Mouse (Mus musculus) c-Kit-positive CD71-positive TER-119-positive erythroid progenitor cells, embryonic 14.5 days (primary cell): ENCODE measurements around the gene Tbl1xr1.
A peak's percentile ranks its signal among the peaks of the same experiment; 100 is the strongest.

Experiments used
- DNase-seq: peaks from one replicate; pipeline ENCODE4 v3.0.0-alpha.2; 2013; ENCODE audit warnings: low spot score

Tbl1xr1 gene

GRCm38 (mm10) chr3:22076561-22076935, at the start of gene Tbl1xr1:
Tbl1xr1 (plus strand) TSS chr3:22076652.
- peak; percentile 48 for DNase-seq

DNA sequence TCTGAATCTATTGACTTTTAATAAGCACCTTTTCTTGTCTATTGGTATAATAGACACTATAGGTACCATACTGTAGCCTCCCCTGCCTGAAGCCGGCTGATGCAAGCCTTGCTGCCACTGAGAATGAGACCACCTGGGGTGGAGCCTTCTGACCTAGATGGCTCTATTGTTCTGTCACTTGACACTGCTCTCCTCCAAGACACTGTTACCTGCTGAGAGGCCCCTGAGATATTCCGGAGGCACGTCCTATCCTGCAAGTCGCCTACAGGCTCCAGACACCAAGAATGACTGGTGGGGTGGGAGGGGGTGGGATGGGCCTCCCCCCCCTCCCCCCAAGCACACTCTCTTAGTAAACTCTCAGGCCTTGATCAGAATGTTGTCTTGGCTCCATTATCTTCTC, 38.4 kb upstream of the Tbl1xr1 start:
- DNase-seq, result no peak

DNA sequence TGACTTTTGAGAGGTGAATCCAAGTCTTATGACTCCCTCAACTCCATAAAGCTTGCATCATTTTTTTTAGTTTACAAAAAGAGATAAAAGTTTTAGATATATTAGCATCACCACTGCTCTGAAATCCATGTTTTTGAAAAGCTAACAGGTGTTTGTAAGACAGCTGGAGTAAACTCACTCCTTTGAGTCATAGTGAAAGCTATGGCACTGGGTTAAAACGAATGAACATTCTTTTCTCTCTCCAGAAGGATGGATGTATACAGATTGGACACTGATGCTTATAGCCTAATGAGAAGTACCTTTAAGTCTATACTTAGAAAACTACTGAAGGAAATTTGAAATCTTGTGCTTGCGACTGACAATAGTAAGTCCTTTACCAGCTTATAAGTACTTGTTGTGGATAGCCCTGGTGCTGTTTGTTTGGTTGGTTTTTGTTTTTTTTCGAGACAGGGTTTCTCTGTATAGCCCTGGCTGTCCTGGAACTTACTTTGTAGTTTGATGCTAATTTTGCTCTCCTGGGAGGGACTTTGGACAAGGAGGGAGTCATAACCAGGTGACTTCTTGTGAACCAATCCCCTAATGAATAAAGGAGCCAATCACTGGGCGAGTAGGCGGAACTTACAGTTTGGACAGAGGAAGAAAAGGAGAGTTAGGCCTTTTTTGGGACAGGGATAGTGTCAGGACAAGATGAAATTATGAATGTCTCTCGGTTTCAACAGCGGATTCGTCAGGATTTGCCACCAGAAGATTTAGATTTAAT, 37.2 kb upstream of the Tbl1xr1 start:
- DNase-seq, result no peak

- DNase-seq, result no peak
Measured at GRCm38 (mm10) chr3:22040627-22041026, 35.8 kb upstream of the Tbl1xr1 start.

GRCm38 (mm10) chr3:22047203-22047602, 29.2 kb upstream of the Tbl1xr1 start:
- DNase-seq, result no peak

DNA sequence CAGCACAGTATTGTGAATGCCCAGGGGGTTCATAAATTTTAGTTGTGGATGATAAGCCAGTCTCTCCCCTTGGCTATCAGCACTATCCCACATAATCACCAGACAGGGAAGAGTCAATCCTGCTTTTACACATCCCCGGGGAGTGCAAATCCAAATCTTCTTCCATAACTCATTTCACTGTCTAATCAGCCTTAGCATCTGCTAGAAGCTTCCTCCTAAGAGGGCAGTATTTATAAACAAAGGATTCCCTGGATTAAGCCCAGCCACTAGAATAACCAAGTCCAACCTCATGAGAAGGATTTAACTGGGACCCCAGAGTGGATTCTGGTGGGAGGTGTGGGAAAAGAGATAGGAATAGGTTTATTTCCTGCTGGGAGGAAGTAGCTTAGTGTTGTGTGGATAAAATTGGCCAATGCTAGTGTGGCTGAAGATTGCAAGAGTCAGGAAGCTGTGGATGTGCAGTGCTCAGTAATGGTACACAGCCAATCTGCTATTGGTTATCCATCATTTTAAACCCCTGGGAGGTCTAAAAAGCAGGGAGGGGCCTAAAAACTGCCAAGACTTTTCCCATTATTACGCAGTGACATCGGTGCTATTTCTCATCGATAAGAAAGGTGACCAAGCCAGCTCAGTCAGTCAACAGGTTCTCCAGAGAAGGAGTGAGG, 19.7 kb upstream of the Tbl1xr1 start:
- DNase-seq, result no peak

DNA sequence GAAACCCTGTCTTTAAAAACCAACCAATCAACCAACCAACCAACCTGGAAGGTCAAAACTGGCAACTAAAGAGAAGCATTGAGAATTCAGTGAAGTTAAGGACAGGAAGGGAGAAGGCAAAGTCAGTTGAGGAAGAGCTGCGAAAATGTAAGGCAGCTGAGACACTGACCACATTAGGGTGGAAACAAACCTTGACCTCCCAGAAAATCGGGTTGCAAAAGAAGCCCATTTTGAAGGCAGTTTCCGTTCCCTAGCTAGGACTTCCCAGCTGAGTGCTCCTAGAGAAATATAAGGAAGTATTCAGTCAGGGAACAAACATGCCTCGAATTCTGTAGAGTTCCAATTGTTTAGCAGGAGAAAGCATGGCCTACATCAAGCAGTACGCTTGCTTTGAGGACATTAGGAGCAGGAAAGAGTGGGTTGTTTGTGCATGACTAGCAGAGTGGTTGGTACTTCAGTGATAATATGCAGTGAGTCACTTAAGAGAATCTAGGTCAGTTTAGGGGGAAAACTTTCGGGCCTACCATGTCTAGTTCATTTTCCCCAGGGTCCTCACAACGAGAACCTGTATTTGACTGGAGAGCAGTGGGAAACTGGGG, 18.1 kb upstream of the Tbl1xr1 start:
- DNase-seq, result no peak

GRCm38 (mm10) chr3:22061163-22061562, 15.3 kb upstream of the Tbl1xr1 start:
- no peak for DNase-seq

DNA sequence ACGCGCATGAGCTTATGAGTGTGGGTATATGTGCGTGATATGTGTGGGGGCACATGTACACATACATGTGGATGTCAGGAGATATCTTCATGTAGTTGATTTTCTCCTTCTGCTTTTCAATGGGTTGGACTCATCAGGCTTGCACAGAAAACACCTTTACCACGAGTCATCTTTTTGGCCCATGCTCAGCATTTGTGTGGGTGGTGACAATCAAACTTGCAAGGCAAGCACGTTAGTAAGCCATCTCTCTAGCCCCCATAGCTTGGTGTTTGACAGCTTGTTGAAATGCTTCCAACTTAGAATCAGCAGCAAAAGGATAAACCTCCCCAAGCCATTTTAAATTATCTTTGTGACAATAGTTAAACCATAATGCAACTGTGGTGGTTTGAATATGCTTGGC, 7.8 kb upstream of the Tbl1xr1 start:
- DNase-seq, result no peak

DNA sequence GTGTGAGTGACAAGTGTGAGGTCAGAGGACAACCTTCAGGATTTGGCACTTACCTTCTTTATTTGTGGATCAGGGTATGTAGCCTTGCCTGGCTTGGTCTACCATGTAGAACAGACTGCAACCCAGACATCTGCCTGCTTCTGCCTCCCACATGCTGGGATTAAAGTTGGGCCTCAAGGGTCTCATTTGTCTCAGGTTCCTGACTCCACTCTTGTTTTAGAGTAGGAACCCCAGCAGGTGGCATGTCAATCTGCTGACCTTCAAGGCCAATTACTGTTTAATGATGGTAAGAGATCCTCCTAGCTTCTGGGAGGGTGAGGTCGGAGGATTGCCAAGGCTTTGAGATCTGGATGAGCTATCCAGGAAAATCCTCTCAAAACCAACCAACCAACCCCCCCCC, 2.5 kb upstream of the Tbl1xr1 start:
- DNase-seq, result no peak

GRCm38 (mm10) chr3:22074591-22075294, 1.7 kb upstream of the Tbl1xr1 start:
- peak; percentile 60 for DNase-seq

DNA sequence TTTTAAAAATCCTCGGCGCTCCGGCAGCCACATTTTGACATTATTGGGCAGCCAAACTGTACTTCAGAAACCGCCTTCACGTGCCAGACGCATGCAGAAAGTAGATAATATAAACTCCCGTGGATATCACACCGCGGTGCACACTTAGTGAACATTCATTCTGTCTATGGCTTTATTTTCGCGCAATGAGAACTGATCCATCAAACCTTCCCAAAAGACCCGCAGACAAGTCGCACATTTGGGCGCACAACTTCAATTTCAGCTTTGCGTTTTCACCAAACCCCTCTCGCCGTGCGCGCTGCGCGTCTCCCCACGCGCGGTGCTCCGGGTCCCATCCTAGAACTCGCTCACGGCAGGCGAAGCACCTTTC, 950 bp upstream of the Tbl1xr1 start:
- peak; percentile 34 for DNase-seq

- DNase-seq, result peak; percentile 61
Measured at GRCm38 (mm10) chr3:22075887-22076560, 428 bp upstream of the Tbl1xr1 start.

DNA sequence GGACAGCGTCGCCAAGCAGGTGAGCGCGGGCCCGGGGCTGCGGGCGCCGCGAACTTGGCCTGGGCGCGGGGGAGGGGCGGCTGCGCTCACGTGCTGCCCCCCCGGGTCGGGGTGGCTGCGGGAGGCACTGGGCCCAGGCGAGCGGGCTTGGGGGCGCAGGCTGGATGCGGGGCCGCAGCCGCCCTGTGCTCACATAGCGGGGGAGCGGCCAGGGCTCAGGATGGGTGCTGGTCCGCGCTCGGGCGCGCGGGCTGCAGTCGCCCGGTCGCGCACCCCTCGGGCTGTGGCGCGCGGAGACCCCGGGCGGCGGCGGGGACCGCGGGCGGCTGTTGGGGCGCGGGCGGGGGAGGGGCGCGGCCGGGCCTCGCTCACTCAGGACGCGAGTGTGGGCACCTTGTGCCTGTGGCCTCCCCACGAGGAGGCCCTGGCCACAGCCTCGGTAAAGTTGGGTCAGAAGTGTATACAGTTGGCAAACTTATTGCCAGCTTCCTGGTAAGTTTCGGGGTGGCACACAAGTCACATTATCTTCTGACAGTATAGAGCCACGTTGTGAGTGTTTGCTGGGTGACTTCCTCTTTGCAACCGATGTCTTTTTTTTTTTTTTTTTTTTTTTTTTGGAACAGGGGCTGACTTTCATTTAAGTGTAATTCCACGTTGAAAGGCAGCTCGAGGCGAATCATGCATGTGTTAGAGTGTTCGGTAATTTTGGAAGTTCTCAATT, 644 bp downstream of the Tbl1xr1 start:
- no peak for DNase-seq

GRCm38 (mm10) chr3:22077657-22078475, 1.4 kb downstream of the Tbl1xr1 start:
- peak; percentile 40 for DNase-seq

- DNase-seq, result peak; percentile 26
Measured at GRCm38 (mm10) chr3:22078529-22078928, 2.1 kb downstream of the Tbl1xr1 start.

GRCm38 (mm10) chr3:22081869-22082268, 5.4 kb downstream of the Tbl1xr1 start:
- DNase-seq, result no peak

DNA sequence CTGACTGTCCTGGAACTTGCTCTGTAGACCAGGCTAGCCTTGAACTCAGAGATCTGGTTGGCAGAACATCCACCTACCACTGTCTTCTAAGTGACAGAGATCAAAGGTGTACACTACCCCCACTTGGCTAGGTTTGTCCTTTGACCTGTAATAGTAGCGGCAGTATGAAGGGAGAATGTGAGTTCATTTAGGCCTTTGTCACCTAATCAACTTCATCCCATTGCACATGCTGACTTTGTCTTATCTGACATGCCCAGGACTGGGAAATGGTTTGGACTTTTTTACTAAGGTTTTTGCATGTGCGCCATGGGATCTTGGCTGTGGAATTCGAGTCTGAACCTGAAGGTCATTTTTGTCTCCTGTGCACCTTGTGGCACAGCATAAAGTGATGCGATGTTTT, 6.4 kb downstream of the Tbl1xr1 start:
- DNase-seq, result peak; percentile 43

DNA sequence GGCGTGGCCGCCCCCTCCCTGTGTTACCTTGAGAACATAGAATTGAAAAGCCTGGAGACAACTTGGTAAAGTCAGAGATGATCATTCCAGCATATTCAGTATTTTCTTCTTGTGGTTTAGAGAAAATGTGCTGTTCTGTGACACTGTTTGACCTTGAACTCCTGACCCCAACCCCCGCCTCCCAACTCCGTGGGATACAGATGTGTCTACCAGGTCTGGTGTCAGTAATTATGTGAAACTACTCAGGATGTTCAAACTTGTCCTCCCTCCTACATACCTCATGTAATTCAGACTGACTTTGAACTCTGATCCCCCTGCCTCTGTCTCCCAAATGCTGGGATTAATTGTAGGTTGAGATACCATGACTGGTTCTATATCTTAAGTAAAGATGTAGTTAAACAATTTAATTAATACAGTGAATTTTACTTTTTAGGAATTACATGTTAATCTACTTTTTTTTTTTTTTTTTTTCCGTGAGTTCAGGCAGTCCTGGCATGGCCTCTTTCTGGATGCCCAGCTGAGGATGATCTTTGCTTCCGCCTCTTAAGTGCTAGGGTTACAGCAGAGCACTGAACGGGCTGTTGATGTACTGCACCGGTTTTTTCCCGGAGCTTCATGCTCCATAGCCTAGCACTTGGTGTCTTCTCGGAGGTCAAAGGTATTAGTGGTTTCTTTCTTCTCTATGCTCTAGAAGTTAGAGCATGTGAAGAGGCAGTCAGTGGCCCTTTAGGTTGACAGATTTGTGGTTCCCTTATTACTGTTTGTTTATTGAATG, 8.0 kb downstream of the Tbl1xr1 start:
- no peak for DNase-seq

DNA sequence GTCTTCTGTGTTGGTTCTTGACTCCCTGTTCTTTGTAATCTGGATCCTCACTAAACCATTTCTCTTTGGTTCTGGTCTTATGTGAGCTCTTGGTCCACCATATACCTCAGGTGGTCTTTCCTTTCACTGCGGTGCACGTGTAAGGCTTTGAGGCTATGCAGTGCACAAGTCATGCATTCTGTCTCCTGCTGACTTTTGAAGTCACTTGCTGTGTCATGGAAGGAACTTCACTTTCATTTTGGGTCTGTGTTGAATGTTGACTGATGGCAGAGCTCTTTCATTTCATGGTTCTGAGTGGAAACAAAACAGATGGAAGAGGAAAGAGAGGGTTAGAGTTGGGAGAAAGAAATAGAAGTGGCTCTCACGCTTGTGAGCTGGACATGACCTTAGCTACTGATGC, 13.4 kb downstream of the Tbl1xr1 start:
- no peak for DNase-seq
